Mouse (Mus musculus) forebrain, embryonic 13.5 days (tissue): Measurements from ENCODE around the gene Ajuba. TPM values are rescaled to one million over a fixed set of nuclear protein-coding genes. Genes with fewer than 3 reads are reported as not detected.

Source experiments
- ATAC-seq: fragments of 200-750 bp; cut with Nextera tagmentation; 2 replicates; pipeline ENCODE4 v1.8.0; 2017
- H3K27ac ChIP-seq: fragments of 300-500 bp; sonication (generic); 2 replicates; pipeline ENCODE4 v1.5.1; 2015; ENCODE audit warnings: inconsistent platforms, mild to moderate bottlenecking, moderate library complexity
- H3K27me3 ChIP-seq: fragments of 300-500 bp; sonication (generic); 2 replicates; pipeline ENCODE4 v1.6.1; 2015; ENCODE audit warnings: mild to moderate bottlenecking, inconsistent platforms
- H3K36me3 ChIP-seq: fragments of 300-500 bp; sonication (generic); 2 replicates; pipeline ENCODE4 v1.6.1; 2015; ENCODE audit warnings: mild to moderate bottlenecking, inconsistent platforms; ENCODE audit not compliant: poor library complexity, severe bottlenecking
- H3K4me1 ChIP-seq: fragments of 300-500 bp; sonication (generic); 2 replicates; pipeline ENCODE4 v1.6.1; 2015; ENCODE audit warnings: inconsistent platforms
- H3K4me2 ChIP-seq: fragments of 300-500 bp; sonication (generic); 2 replicates; pipeline ENCODE4 v1.6.1; 2015; ENCODE audit warnings: inconsistent platforms, mild to moderate bottlenecking, moderate library complexity
- H3K4me3 ChIP-seq: fragments of 300-500 bp; sonication (generic); 2 replicates; pipeline ENCODE4 v1.5.1; 2015; ENCODE audit warnings: mild to moderate bottlenecking, inconsistent platforms
- H3K9ac ChIP-seq: fragments of 300-500 bp; sonication (generic); 2 replicates; pipeline ENCODE4 v1.6.1; 2015; ENCODE audit warnings: mild to moderate bottlenecking, inconsistent platforms
- H3K9me3 ChIP-seq: fragments of 300-500 bp; sonication (generic); replicated peaks from 2 replicates; pipeline ENCODE4 v1.6.1; 2016; ENCODE audit warnings: inconsistent platforms
- WGBS: fragments of 180-500 bp; shearing (Covaris S2); methylation state at CpG from one replicate; pipeline ENCODE4 v1.1.7; 2015; 5-methylcytosine and 5-hydroxymethylcytosine counted together
- microRNA counts: library from miRNA; unstranded; fragments of <30 nt; microRNA quantifications from one replicate; lab custom pipeline; 2016
- microRNA-seq: library from miRNA; unstranded; fragments of <30 nt; microRNA quantifications from one replicate; pipeline ENCODE4, GENCODE M21; 2016
- polyA plus RNA-seq: library from polyadenylated mRNA; unstranded; fragments of >200 nt; fragmentation: Nextera tagmentation; extraction: Ambion mirVana; gene quantifications from 2 replicates; pipeline ENCODE4 v1.2.1, GENCODE M21; 2015

The Ajuba gene
- polyA plus RNA-seq, 1 experiment from 2014 or later = 18.8 TPM

DNA sequence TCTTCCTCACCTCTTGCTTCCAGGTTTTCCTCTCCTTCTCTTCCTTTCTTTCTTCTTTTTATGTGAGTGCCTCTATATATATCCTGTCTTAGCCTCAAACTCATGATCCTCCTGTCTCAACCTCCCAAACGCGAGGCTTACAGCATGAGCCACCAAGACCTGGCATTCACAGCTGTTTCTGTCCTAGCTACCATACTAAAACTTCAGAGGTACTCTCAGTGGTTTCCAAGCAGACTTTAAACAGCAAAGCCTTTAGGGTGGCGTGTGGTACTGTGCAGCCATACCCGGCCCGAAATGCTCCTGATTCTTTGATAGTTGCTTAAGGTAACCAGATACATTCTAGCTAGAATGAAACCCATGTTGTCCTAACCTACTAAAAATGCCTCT, 49.4 kb downstream of the Ajuba start:
- Histone ChIP-seq H3K36me3 (no peaks in the 10 kb centered on the region), H3K4me3 (peak overlapping the region; percentile 39; the same call in 1 of the 2 replicates), H3K4me2 (peak overlapping the region; percentile 65), H3K9me3 (no peaks in the 10 kb centered on the region), H3K4me1 (peaks cover 11% of the 10 kb centered on the region), H3K27me3 (no peaks in the 10 kb centered on the region), H3K27ac (peak overlapping the region; percentile 77; the same call in 1 of the 2 replicates), H3K9ac (0 out of 2 replicates have a peak overlapping the region, but pooled peaks have one; percentile 64)
- peak; percentile 36 for ATAC-seq
- 21% methylated on average over 5 of the region's 5 CpGs for WGBS

DNA sequence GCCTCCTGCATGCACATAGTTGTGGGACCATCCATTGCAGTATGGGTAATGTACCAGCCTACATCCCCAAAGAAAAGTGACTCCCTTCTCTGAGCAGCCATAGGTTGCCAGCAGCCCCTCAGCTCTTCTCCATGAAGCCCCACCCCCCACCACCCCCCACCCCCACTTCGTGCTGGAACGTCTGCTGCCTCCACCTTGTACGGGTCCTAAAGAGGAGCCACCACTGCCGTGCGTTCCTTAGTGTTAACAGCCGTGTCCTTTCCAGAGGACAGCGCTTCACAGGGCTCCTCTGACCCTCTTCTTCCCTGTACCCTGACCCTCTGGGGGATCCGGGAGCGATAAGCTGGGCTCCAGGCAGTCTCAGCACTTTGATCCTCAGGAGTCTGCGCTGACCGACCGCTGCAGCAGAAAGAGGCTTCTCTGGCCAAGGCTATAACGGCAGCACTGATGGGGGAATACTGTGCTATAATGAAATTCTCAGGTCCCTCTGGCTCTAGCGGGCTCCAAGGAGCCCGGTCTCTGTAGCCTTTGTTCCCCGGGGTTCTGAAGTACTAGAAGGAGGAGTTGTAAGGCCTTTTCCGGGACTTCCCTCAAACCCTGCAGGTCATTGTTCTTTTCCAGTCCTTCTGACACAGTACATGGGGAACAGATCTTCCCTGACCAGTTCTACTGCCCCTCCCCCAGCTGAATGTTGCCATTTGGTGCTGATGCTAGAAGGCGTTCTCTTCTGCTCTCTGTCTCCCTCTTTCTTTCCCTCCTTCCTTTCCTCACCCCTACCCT, 49.9 kb downstream of the Ajuba start:
- peak; percentile 75 for ATAC-seq

GRCm38 (mm10) chr14:54523600-54523999, 53.8 kb downstream of the Ajuba start:
- no peak overlapping the region for H3K4me2 ChIP-seq
- H3K27me3 ChIP-seq = no peaks in the 10 kb centered on the region

More for the DNA sequence above, 49.9 kb downstream of the Ajuba start:
- peak overlapping the region; percentile 77 for H3K27ac ChIP-seq
- H3K9ac ChIP-seq = peak overlapping the region; percentile 64
- H3K4me2 ChIP-seq = peak overlapping the region; percentile 65
- H3K9me3 ChIP-seq = no peaks in the 10 kb centered on the region
- H3K27me3 ChIP-seq = no peaks in the 10 kb centered on the region
- H3K4me1 ChIP-seq = peaks cover 11% of the 10 kb centered on the region
- WGBS = 2% methylated on average over 18 of the region's 18 CpGs
- H3K4me3 ChIP-seq = peak overlapping the region; percentile 39
- H3K36me3 ChIP-seq = no peaks in the 10 kb centered on the region

More at GRCm38 (mm10) chr14:54523600-54523999, 53.8 kb downstream of the Ajuba start:
- ATAC-seq = no peak
- Histone ChIP-seq H3K4me3 (no peak overlapping the region), H3K27ac (no peak overlapping the region), H3K9me3 (no peaks in the 10 kb centered on the region), H3K9ac (no peak overlapping the region), H3K4me1 (peaks cover 18% of the 10 kb centered on the region), H3K36me3 (no peaks in the 10 kb centered on the region)
- 22% methylated on average over 6 of the region's 6 CpGs for WGBS

MicroRNAs within 50 kb of the gene (microRNA counts, 519-probe panel; counts per million panel counts)
- 177 counts per million, percentile 53 among the panel's probes with 10 or more counts for microRNA mmu-miR-686 (lab: Ali Mortazavi, UCI)

Small RNAs within 50 kb of the gene (microRNA-seq; reads per million reads assigned to microRNA genes)
- not detected for gene Mir686

Other genes with a start within 250 kb of the Ajuba start
- 43.8 and 50.6 TPM in 2 replicates for gene Oxa1l, start 216.7 kb downstream of the Ajuba start, polyA plus RNA-seq
- 5.6 and 6.1 TPM in 2 replicates for gene Slc7a7, start 159.8 kb downstream of the Ajuba start, polyA plus RNA-seq
- 270 and 310 TPM in 2 replicates for gene Mrpl52, start 150.6 kb downstream of the Ajuba start, polyA plus RNA-seq
- 54.5 and 57.3 TPM in 2 replicates for gene Mmp14, start 145.9 kb downstream of the Ajuba start, polyA plus RNA-seq
- 19.9 and 24.4 TPM in 2 replicates for gene Lrp10, start 113.4 kb downstream of the Ajuba start, polyA plus RNA-seq
- 24.2 and 24.4 TPM in 2 replicates for gene Rem2, start 101.5 kb downstream of the Ajuba start, polyA plus RNA-seq
- gene Prmt5, start 60.0 kb downstream of the Ajuba start, polyA plus RNA-seq = 107 and 113 TPM in 2 replicates
- 39.7 and 43.1 TPM in 2 replicates for gene Haus4, start 22.9 kb downstream of the Ajuba start, polyA plus RNA-seq
- 8.3 and 9.4 TPM in 2 replicates for gene 4931414P19Rik, start 28.4 kb upstream of the Ajuba start, polyA plus RNA-seq
- gene Psmb5, start 40.5 kb upstream of the Ajuba start, polyA plus RNA-seq = 462 and 492 TPM in 2 replicates
- gene Psmb11, start 43.9 kb upstream of the Ajuba start, polyA plus RNA-seq = 0.04 TPM in 1 of 2 replicates, not detected in the other
- gene Gm17606, start 63.4 kb upstream of the Ajuba start, polyA plus RNA-seq = not detected in 2 replicates
- gene Cdh24, start 63.8 kb upstream of the Ajuba start, polyA plus RNA-seq = 7.1 and 8.0 TPM in 2 replicates
- 84.6 and 87.5 TPM in 2 replicates for gene 1700123O20Rik, start 108.7 kb upstream of the Ajuba start, polyA plus RNA-seq
- 191 and 216 TPM in 2 replicates for gene Acin1, start 109.4 kb upstream of the Ajuba start, polyA plus RNA-seq
- gene Gm29776, start 121.3 kb upstream of the Ajuba start, polyA plus RNA-seq = 0.15 TPM in 1 of 2 replicates, not detected in the other
- gene Cebpe, start 134.6 kb upstream of the Ajuba start, polyA plus RNA-seq = not detected in 2 replicates
- gene Slc7a8, start 204.4 kb upstream of the Ajuba start, polyA plus RNA-seq = 3.2 and 3.5 TPM in 2 replicates
- gene Rnf212b, start 236.6 kb upstream of the Ajuba start, polyA plus RNA-seq = not detected in 2 replicates